Mouse (Mus musculus) heart, adult 8-10 months (tissue): ENCODE measurements around the gene Olfr1388. TPM values are rescaled to one million over a fixed set of nuclear protein-coding genes. Genes with fewer than 3 reads are reported as not detected.
"Not testable (repeated sequence)": the region's sequence is repeated elsewhere in the genome, so short reads cannot be mapped to it uniquely, and the experiment has no call there.

Source experiments
- DNase-seq: peaks from one replicate; pipeline ENCODE4 v3.0.0; 2022; ENCODE audit warnings: low spot score
- total RNA-seq, 4 experiments: library from RNA; stranded (reverse); gene quantifications; 2 replicates each; pipeline ENCODE4 v1.2.4; 2022

Gene Olfr1388
- total RNA-seq: under 1 TPM in 3 of 4 experiments, not detected in 1; 0.12 to 0.26 (median 0.16) TPM

DNA sequence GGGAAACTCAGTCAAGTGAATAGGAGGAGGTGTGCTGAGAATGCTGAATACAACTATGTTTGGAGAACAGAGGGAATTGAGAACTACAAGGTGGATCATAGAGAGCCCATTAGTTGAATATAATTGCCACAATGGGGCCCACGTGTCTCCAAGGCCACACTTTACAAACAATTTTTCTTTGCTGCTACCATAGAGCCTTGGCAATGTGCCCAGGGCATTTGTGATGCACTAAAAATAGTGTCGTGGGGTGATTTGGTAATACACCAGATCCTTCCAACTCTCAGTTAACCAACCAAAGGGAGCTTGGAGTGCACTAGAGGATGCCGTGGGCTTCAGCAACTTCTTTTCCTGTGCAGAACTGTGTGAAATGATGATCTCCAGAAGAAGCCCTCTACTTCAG lies at the start of gene Olfr1388:
Olfr1388 (plus strand) TSS at position 214 of the 400 bp plus-strand sequence.
- peak; percentile 22 for DNase-seq

DNA sequence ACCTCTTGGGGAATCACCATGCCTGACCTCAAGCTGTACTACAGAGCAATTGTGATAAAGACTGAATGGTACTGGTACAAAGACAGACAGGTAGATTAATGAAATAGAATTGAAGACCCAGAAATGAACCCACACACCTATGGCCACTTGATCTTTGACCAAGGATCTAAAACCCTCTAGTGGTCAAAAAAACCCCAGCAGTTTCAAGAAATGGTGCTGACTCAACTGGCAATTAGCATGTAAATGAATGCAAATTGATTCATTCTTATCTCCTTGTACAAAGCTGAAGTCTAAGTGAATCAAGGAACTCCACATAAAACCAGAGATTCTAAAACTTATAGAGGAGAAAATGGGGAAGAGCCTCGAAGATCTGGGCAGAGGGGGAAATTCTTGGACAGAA lies 43.7 kb upstream of the Olfr1388 start:
- DNase-seq: not testable (repeated sequence)

DNA sequence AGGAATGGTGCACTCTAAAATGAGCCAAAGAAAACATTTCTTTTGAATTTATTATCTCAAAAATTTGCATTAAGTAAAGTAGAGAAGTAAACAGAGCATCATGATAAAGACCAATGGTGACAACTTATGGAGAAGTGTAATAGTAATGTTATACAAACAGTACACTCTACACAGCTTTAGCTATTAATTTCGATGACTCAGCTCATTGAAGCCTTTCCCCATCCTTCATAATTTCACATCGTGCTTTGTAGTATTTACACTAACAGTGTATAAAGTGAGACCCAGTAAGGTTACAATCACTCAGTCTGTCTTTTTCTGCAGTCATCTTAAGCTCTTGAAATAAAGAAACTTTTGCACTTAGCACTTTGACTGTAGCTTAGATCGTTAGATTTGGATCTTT lies 29.6 kb upstream of the Olfr1388 start:
- DNase-seq: no peak

DNA sequence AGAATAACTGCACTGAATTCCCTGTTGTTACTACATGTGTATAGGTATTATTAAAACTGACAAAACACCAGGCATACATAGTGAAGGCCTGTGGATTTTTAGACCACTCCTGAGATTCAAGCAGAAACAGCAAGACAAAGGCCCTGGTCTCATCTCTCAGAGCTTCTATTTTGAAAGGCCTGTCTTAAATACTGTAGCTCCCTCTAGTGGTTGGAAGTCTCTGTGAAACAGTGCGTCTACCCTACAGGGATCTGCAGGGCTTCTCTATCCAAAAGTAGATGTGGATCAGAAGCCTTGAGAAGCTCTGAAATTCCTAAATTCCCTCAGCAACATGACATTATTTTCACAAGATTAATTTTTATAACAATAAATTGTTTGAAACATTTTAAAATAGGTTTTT lies 25.9 kb upstream of the Olfr1388 start:
- DNase-seq: peak; percentile 26

DNA sequence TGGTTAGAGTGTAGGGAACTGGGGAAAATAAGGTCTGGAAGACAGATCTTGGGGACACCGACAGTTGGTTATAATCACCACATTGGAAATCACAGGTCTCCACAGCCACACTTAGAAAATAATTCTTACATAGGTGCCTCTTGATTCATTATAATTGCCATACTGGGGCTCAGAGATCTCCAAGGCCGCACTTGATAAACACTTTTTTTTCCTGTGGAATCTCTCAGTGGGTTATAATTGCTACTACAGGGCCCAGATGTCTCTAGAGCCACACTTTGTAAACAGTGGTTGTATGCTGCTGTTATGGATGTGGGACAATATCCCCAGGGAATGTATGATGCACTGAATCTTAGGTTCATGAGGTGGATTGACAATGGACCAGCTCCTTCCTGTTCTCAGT lies 13.7 kb upstream of the Olfr1388 start, which contains the start of gene Olfr1389:
Olfr1389 (plus strand) TSS at position 301 of the 400 bp plus-strand sequence.
- DNase-seq: no peak

DNA sequence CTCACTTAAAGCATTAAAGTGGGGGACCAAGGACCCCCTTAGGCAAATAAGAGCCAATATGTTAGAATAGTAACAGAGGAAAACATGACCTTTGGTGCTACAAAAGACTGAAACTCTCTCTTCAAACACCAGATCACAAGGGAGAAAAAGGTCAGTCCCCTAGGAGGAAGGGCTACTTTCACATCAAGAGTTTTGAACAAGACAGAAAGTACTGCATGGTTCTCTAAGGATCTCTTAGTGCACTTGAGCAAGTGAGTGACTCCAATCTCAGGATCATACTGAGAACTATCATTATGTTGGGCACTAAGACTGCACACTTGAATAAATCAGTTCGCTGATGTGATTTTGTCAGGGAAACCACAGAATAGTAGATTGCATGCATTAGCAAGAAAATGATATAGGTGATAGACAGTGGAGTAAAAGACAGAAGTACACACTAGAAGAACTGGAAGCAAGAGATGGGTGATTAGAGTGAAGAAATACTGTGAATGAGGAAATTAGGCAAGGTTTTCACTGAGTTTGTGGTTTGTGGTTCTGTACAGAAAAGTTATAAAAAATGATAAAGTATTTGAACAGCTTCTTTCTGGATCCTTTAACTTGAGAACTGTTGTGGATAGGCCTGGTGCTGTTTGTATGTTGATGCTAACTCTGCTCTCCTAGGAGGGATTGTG lies 11.0 kb upstream of the Olfr1388 start:
- no peak for DNase-seq

DNA sequence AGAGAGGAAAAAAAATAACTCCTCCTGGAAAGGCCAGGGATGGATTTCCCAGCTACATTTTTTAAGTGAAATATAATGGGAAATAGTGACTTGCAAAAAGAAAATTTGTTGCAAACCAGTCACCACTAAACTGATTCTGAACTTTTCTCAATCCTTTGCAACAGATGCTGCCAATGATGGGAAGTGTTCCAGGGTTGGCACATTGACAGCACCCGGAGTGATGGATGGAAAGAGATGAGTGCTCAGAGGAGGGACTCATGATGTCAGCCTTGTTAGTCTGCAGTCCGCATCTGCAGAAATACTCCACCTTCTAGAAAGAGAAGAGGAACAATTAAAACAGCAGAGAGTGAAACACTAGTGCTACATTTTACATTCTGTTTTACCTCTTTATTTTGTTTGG lies 6.8 kb upstream of the Olfr1388 start:
- no peak for DNase-seq

DNA sequence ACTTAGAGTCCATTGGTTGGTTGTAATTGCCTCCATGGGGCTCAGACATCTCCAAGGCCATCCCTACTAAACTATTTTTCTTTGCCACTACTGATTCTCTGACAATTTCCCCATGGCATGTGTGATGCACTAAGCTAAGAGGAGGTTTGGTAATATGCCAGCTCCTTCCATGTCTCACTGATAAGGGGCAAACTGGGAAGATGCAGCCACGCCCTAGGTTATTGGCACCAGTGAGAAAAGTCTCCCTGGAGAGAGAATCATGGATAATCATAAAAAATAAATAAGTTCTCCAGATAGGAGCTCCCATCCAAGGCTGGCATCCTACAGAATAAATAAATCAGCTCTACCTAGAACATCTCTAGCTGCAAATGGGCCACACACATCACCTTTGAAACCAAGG lies 18.6 kb downstream of the Olfr1388 start, which contains the start of gene Olfr1387:
Olfr1387 (plus strand) TSS at position 301 of the 400 bp plus-strand sequence.
- no peak for DNase-seq

DNA sequence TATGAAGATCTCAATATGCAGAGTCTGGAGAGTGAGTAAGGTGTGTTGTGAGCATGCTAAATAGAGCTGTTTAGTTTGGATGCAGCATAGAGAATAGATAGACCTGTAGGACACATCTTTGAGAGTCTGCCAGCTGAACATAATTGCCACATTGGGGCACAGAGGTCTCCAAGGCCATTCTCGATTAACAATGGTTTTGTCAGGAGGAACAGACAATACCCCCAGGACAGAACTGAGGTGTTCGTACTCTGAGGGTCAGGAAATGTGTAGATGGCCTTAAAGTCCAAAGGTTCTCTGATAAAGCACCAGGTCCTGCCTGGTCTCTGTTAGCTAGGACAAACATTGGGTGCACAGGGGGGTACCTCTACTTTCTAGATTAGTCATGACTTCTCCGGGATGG lies 28.3 kb downstream of the Olfr1388 start, which contains the start of gene Olfr1386:
Olfr1386 (plus strand) TSS at position 301 of the 400 bp plus-strand sequence.
- DNase-seq: not testable (repeated sequence)

DNA sequence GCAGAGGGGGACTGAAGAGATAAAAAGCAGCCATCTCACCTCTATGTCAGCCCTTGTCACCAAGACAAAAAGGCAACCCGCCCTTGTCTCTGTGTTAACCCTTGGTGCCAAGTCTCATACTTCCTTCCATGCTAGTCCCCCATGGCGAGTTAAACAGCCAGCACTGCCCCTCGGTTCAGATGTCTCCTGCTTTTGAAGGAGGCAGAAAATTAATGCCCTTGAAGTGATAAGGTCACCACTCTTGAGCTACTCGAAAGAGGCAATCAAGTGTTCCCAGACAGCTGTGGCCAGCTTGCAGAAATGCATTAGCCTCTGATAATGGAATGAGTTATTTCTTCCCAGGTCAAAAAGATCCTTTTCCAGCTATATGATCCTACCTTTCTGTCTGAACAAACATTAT lies 49.5 kb downstream of the Olfr1388 start:
- no peak for DNase-seq

DNA sequence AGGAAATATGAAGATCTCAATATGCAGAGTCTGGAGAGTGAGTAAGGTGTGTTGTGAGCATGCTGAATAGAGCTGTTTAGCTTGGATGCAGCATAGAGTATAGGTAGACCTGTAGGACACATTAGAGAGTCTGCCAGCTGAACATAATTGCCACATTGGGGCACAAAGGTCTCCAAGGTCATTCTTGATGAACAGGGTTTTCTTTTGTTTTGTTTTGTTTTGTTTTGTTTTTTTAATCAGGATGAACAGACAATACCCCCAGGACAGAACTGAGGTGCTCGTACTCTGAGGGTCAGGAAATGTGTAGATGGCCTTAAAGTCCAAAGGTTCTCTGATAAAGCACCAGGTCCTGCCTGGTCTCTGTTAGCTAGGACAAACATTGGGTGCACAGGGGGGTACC lies 52.3 kb downstream of the Olfr1388 start, which contains the start of gene Olfr1385:
Olfr1385 (plus strand) TSS at position 301 of the 400 bp plus-strand sequence.
- DNase-seq: not testable (repeated sequence)

Other genes with a start within 250 kb of the Olfr1388 start
- 10 to 100 TPM; 22.6 to 28.5 (median 23.8) TPM for gene Btnl9, start 249.5 kb upstream of the Olfr1388 start, total RNA-seq
- gene Zfp62, start 233.3 kb upstream of the Olfr1388 start, total RNA-seq: 10 to 100 TPM; 25.0 to 31.7 (median 27.1) TPM
- gene Mgat1, start 192.4 kb upstream of the Olfr1388 start, total RNA-seq: 10 to 100 TPM; 62.4 to 80.4 (median 68.8) TPM
- gene Olfr1393, start 158.3 kb upstream of the Olfr1388 start, total RNA-seq: under 1 TPM; 0.41 to 0.50 (median 0.43) TPM
- gene Olfr1392, start 151.3 kb upstream of the Olfr1388 start, total RNA-seq: not detected
- not detected for gene Olfr10, start 131.9 kb upstream of the Olfr1388 start, total RNA-seq
- not detected for gene Olfr1391, start 113.9 kb upstream of the Olfr1388 start, total RNA-seq
- gene Olfr1390, start 101.4 kb upstream of the Olfr1388 start, total RNA-seq: not detected
- gene Olfr1389, start 13.6 kb upstream of the Olfr1388 start, total RNA-seq: not detected
- gene Olfr1387, start 18.7 kb downstream of the Olfr1388 start, total RNA-seq: under 1 TPM in 2 of 4 experiments, not detected in 2; 0.11 to 0.19 TPM
- under 1 TPM in 1 of 4 experiments, not detected in 3; 0.12 TPM for gene Olfr1386, start 28.4 kb downstream of the Olfr1388 start, total RNA-seq
- gene Olfr1385, start 52.4 kb downstream of the Olfr1388 start, total RNA-seq: not detected
- gene Olfr1384, start 70.1 kb downstream of the Olfr1388 start, total RNA-seq: under 1 TPM in 1 of 4 experiments, not detected in 3; 0.37 TPM
- under 1 TPM; 0.53 to 0.79 (median 0.71) TPM for gene Olfr1383, start 83.0 kb downstream of the Olfr1388 start, total RNA-seq
- not detected for gene Olfr1382, start 91.6 kb downstream of the Olfr1388 start, total RNA-seq
- not detected for gene Olfr1381, start 106.8 kb downstream of the Olfr1388 start, total RNA-seq
- not detected for gene Olfr1380, start 120.3 kb downstream of the Olfr1388 start, total RNA-seq
- 10 to 100 TPM; 11.8 to 12.4 (median 12.2) TPM for gene Flt4, start 172.6 kb downstream of the Olfr1388 start, total RNA-seq
- gene Scgb3a1, start 227.0 kb downstream of the Olfr1388 start, total RNA-seq: 1 to 10 TPM in 2 of 4 experiments, under 1 TPM in 1, not detected in 1; 0.72 to 2.7 (median 1.4) TPM